Mouse (Mus musculus) thymus, postnatal 4 days (tissue): Measurements from ENCODE around the gene Xrn1.
"Not testable (repeated sequence)": the region's sequence is repeated elsewhere in the genome, so short reads cannot be mapped to it uniquely, and the experiment has no call there.

Source experiments
- DNase-seq: peaks from one replicate; pipeline ENCODE4 v3.0.0; 2021

Gene Xrn1

DNA sequence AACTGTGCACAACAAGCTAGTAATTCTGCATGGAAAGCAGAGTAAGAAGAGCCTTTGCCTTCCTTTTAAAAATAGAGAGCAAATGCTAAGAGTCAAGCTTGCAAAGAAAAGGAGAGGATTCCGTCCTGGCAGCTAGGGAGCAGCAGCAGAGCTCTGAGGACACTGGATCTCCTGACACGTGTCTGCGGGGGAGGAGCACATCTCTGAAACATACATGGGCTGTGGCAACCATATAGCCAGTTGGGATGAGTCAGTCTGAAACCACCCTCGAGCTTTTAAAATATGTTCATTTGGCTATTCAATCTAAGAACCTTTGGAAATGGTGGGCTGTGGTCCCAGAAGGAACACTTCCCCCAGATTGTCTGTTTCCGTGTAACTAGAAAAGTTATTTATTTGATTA, 100.3 kb downstream of the Xrn1 start:
- no peak for DNase-seq

DNA sequence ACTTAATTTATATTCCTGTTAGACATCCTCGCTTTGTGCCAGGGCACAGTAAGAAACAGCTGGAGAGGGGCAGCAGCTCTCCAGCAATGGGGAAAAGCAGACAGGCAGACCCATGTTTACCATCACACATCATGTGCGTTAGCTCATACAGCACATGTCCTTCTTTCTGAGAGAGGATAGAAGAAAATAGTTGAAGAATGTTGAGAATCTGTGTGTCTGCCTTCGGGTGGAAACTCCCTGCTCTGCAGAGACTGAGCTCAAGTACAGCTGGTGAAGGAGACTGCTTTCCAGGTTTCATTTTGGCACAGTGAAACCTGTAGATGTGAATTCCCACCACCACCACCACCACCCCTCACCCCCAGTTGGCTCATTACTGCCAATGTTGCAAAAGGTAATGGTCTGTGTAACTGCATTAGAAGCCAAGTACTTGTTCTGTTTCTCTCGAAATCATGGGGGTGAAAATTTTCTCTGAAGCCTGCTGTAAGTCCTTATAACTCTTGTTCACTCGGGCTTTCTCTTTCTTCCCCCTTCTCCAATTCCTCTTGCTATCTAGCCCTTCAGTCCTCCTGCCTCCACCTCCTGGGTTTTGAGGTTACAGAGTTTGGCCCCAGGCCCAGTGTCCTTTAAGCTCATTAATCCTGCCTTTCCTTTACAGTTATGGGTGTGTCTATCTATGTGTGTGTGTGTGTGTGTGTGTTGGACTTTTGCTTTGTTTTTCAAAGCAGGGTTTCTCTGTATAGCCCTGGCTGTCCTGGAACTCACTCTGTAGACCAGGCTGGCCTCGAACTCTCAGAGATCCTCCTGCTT, 102.1 kb downstream of the Xrn1 start:
- no peak for DNase-seq

DNA sequence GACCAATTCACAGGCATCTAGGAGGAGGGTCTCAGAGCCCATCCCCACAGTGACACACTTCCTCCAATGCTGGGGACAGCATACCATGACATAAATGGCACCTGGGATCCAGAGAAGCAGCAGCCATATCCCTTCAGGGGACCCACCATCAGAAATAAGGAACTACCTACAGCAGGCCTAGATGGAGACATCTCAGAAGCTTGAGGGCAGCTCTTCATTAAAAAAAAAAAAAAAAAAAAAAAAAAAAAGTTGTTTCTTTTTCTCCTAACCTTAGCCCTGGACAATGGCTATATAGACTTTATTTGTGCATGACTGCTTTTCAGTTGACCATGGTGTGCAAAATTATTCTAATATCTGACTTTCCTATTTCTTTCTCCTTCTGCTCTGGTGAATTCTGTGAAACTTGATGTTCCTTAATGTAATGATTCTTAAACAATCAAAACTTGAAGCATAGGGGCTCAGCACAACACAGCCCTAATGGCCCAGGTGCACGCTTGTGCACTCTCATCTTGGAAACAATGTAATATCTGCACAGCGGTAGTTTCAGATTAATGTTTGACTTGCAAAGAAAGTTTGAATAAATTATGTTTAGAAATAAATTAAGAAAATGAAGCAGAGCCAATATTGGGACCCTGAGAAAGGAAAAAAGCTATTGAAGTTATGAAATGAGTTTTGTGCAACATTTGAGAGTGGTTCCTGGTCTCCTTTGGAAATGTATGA, 108.7 kb downstream of the Xrn1 start:
- no peak for DNase-seq

DNA sequence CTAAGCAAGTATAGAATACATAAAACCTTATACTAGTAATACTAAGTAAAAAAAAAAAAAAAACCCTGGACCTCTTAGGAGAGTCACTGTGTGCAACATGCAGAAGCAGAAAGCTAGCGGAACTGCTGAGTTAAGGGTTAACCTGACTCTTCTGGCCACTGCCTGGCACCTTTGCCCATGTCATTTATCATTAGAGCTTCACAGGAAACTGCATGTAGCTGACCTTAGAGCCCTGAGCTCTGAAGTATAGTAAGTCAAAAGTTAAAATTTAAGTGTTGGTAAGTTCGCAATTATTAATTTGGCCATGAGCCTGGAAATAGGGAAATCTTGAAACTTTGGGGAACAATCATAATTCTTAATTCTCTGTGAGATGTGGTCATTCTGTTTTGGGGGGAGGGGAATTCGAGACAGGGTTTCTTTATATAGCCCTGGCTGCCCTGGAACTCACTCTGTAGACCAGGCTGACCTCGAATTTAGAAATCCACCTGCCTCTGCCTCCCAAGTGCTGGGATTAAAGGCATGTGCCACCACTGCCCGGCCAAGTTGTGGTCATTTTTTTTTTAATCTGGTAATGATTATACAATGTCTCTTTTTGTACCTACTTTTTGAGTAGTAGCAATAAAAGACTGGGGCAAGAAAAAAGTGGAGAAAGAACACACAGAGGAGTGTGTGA, 109.4 kb downstream of the Xrn1 start:
- no peak for DNase-seq

DNA sequence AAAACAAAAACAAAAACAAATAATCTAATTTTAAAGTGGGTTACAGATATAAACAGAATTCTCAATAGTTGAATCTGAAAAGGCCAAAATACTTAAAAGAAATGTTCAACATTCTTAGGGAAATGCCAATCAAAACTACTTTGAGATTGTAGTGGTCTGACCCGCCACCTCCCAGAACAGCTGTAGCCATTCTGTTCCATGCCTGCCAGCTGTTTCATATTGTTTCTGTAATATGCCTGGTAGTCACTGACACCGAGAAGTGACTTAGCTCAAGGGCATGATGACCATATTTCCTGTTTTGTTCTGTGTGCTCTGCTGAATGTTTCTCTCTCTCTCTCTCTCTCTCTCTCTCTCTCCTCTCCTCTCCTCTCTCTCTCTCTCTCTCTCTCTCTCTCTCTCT, 112.9 kb downstream of the Xrn1 start:
- no peak for DNase-seq

DNA sequence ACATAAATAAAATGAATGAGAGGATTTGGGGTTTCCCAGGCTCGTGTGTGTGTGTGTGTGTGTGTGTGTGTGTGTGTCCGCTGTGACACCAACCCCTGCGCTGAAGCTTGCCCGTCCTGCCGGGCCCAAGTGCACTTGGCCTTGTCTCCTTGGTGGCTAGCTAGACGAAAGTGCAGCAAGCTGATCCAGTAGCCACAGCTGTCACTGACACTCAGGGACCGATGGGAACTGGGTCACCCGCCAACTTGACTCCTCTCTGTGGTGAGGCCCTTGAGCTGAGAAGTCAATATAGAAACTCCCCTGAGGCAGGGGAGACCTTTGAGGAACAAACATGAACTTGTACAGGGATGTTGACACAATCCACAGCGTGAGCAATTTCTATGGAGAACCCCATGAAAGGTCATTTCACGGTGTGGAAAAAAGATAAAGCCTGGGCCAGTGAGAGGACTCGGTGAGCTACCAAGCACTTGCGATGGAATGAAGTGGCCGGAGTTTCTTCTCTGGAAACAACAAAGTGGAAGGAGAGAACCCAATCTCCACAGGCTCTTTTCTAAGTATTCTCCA, 124.3 kb downstream of the Xrn1 start:
- DNase-seq = no peak

DNA sequence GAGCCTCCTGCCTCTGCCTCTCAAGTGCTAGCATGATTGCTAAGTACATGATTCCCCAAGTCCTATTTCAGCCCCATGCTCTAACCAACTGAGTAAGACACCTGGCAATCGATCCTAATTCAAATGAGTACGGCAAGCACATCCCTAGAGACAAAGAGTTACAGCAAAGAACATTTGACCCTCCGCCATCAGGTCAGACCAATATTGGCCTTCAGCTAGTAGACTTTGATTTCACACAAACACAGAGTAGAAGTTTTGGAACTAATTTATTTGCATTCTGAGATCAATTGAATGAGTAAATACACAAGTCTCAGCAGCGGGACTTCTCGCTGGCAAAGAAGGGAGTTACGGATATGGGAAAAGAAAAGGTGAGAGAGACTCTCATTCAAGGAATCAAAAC, 130.7 kb downstream of the Xrn1 start:
- no peak for DNase-seq

DNA sequence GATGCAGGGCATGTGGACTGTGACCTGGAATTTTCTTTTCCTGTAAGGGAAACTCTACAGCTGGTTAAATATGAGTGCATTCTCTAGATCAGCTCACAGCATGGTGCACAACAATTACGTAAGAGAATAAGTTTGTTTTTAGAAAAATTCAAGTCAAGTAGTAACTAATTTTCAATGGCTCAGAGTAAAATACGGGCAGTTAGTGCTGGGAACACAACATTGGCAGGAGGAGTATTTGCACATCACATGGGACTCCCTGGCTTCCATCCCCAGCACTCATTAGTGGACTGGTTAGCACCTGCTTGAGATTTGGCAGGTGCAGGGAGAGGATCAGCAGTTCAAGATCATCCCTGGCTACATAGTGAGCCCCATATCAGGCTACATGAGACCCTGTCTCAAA, 133.1 kb downstream of the Xrn1 start:
- DNase-seq = no peak

DNA sequence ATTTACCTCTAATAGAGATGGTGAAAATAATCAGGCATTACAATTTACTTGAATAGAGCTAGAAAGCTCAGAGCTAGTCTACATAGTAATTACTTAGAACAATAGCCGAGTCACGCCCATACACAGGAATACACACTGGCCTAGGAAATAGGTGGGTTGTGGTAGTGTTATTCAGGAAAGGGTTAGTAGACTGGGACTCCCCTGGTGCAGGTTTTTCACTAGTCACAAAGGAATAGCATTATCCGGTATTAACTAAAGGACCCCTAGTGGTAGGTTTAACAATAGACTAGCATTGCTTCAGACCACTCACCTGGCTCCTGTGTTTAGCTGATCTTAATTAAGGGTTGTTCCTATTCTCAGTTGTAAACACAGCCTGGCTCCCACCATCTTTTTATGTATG, 133.9 kb downstream of the Xrn1 start:
- not testable (repeated sequence) for DNase-seq

DNA sequence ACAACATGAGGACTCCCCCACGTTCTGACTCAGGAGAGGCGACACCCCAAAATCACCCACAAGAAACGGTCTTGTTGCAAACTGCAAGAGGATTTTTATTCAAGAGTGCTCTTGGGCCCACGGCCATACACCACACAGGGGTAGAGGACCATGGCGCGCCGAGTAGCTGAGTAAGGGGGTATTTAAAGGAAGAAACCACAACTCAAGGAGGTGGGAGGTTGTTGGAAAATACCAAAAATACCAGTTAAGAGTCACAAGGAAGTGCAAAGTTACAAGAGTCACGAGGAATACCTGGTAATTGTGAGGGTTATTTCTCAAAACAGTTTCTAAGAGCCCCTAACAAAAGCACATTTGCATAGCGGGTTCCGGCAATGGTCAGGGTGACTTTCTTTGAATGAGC, 138.1 kb downstream of the Xrn1 start:
- not testable (repeated sequence) for DNase-seq

DNA sequence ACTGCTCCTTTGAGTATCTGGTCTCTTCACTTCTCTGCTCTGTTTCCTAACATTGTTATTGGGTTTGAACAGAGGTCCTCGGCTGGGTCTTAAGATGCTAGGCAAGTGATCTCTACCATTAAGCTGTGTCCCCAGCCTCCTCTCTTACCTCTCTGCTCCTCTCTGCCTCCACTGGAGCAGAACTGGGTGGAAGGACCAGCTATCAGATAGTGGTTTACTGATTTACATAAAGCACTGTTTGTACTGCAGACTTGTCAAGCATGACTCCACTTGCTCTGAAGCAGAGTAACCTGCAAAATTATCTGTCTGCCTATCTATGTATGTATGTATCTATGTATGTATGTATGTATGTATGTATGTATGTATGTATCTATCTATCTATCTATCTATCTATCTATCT, 138.7 kb downstream of the Xrn1 start:
- no peak for DNase-seq

DNA sequence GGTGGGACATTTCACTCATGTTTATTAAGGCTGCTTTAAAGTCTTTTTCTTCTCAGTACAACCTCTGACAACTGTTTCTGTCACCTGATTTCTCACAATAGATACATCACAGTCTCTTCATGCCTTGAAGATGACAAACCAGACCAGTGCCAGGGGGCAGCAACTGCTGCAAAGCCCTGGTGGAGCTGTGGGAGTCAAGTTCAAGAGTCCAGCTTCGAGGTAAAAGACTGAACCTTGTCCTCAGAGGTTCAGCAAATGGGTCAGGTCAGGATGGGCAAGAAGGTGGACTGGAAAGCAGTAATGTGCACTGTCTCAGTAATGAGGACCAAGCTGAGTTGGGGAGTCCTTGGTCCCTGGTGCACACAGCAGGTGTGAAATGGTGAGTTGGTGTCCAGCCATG, 139.8 kb downstream of the Xrn1 start:
- DNase-seq = no peak

DNA sequence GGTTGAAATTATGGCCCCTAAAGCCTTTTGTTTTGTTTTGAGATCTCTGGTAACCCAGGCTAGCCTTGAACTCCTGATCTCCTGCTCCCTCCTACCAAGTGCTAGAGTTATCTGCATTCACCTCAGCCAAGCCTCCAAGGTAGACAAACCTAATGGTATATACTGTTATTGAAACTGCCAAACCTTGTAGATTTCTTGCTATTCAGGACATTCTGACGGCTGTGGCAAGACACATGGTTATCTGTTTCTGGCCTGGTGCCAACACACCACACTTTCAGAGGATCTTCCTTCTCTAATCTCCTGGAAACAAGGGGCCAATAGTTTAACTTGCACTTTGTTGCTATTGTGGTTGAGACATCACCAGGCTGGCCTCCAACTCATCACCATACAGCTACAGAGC, 140.6 kb downstream of the Xrn1 start:
- no peak for DNase-seq

DNA sequence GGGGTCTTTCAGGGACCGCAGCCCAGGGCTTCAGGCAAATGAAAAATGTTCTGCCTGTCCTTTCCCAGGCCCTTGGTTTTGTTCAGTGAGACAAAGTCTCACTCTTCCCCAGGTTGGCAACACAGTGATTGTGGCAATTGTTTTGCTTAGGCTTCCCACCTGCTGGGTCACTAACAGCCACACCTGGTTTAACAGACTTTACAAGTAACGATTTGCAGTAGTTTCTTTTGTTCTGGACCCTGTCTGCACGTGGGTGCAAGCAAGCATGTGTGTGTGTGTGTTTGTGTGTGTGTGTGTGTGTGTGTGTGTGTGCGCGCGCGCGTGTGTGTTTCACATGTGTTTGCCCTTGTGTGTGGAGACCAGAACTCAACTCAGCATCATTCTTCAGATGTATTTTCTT, 148.3 kb downstream of the Xrn1 start:
- DNase-seq = no peak
